Mouse (Mus musculus): ENCODE data around the gene Retreg3.
"Not testable (repeated sequence)": the region's sequence is repeated elsewhere in the genome, so short reads cannot be mapped to it uniquely, and the experiment has no call there.

The Retreg3 gene

GRCm38 (mm10) chr11:101149178-101150105 lies 29.7 kb upstream of the Retreg3 start:
- in situ Hi-C loops (cut with MboI, MseI), result no loop called here

DNA sequence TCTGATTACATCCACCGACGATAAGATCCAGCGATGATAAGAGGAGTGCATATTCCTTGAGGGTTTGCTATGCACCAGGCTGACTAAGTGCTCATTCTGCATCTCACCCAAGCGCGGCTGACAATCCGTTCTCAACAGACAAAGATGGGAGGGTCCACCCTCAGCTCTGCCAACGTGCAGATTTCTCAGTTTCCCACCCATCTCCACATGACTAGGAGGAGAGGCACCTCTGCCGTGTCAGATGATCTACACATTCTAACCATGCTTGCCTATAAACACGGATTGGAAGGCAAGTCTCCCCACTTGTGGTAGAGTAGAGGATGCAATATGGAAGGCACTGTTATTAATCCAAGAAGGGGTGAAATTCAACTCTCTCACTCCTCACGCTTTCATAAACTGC lies 29.1 kb upstream of the Retreg3 start:
- in situ Hi-C loops (cut with MboI, MseI), result no loop called here

- in situ Hi-C loops (cut with MboI, MseI), result no loop called here
These were observed 26.7 kb upstream of the Retreg3 start for GRCm38 (mm10) chr11:101146377-101146776.

GRCm38 (mm10) chr11:101143338-101144225 lies 23.9 kb upstream of the Retreg3 start:
- in situ Hi-C loops (cut with MboI, MseI), result no loop called here

- in situ Hi-C loops (cut with MboI, MseI), result no loop called here
These were observed 22.7 kb upstream of the Retreg3 start for GRCm38 (mm10) chr11:101142215-101142967.

DNA sequence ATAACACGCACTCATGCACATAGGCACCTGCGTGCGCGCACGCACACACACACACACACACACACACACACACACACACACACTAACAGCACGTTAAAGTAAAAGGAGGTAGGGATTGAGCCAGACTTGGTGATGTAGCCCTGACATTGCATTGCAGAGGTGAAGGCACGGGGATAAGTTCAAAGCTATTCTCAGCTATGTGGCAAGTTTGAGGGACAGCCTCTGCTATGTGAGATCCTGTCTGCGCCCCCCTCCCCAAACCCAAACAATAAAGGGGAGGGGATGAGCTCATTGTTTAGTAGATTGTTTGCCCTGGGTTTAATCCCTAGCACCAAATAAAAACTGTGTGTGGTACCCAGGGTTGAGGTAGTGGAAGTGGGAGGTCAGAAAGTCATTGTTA lies 21.4 kb upstream of the Retreg3 start:
- in situ Hi-C loops (cut with MboI, MseI), result no loop called here

- in situ Hi-C loops (cut with MboI, MseI), result no loop called here
These were observed 20.6 kb upstream of the Retreg3 start for GRCm38 (mm10) chr11:101140164-101140819.

DNA sequence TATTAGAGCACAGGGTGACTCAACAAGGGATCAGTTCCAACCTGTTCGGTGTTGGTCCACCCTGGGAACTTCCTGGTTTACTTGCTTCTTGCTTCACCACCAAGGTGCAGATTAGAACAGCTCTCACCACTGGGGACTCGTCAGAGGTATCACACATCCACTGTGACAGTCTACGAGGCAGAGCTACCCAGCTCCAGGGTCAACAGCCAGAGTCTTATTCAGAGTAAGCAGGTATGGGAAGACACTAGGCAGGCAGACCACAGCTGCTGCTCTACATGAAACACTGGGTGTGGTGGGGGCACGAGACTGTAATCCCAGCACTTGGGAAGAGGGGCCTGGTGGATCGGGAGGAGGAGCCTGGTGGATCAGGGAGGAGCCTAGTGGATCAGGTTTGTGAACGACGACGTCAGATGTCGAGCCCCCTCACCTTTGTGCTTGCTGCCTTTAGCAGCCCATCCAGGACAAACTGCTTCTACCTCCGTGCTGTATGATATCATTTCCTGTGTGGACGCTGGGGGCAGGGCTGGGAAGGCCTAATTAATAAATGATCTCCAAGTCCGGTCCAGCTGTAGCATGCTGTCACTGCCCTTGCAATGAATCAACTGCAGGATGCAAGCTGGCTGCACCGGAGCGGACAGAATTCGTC lies 19.0 kb upstream of the Retreg3 start:
- in situ Hi-C loops (cut with MboI, MseI), result loop anchor here (10.0 kb wide), 1 partner anchor 494 kb away; no protein-coding TSS in a partner anchor

GRCm38 (mm10) chr11:101137000-101137399 lies 17.3 kb upstream of the Retreg3 start:
- in situ Hi-C loops (cut with MboI, MseI), result loop anchor here (10.0 kb wide), 1 partner anchor 492 kb away; no protein-coding TSS in a partner anchor

DNA sequence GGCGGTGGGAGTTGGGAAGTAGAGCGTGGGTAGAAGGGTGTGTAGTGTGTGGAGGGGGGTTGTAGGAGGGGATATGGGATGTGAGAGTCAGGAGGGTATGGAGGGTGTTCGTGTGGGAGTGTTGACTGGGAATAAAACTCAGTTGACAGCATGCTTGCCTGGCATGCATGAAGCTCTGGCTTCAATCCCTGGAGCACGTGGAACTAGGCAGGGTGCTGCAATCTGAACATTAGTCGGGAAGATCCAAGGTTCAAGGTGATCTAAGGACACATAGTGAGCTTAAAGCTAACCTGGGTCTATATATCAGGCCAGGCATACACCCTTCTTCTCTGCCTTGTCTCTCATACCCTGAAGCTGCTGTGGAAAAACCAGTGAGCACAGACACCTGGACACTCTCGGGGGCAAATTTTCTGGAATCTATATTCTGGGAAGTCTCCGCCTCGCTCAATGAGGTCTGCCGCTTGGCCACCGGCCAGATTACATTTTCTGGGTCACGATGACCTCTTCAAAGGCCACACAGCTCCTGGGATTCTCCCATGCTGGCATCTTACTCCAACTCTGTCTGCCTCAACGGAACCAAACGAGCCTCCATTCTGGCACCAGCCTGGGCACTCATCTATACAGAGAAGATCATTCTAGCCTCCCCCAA lies 14.6 kb upstream of the Retreg3 start:
- in situ Hi-C loops (cut with MboI, MseI), result loop anchor here (10.0 kb wide), 1 partner anchor 490 kb away; no protein-coding TSS in a partner anchor

GRCm38 (mm10) chr11:101133037-101133436 lies 13.3 kb upstream of the Retreg3 start:
- in situ Hi-C loops (cut with MboI, MseI), result loop anchor here (10.0 kb wide), 1 partner anchor 488 kb away; no protein-coding TSS in a partner anchor

- in situ Hi-C loops (cut with MboI, MseI), result loop anchor here (10.0 kb wide), 1 partner anchor 487 kb away; no protein-coding TSS in a partner anchor
These were observed 12.0 kb upstream of the Retreg3 start for GRCm38 (mm10) chr11:101131701-101132100.

- in situ Hi-C loops (cut with MboI, MseI), result loop anchor here (10.0 kb wide), 1 partner anchor 486 kb away; no protein-coding TSS in a partner anchor
These were observed 11.5 kb upstream of the Retreg3 start for GRCm38 (mm10) chr11:101131187-101131586.

- in situ Hi-C loops (cut with MboI, MseI), result loop anchor here (10.0 kb wide), 1 partner anchor 485 kb away; no protein-coding TSS in a partner anchor
These were observed 10.5 kb upstream of the Retreg3 start for GRCm38 (mm10) chr11:101130056-101130756.

DNA sequence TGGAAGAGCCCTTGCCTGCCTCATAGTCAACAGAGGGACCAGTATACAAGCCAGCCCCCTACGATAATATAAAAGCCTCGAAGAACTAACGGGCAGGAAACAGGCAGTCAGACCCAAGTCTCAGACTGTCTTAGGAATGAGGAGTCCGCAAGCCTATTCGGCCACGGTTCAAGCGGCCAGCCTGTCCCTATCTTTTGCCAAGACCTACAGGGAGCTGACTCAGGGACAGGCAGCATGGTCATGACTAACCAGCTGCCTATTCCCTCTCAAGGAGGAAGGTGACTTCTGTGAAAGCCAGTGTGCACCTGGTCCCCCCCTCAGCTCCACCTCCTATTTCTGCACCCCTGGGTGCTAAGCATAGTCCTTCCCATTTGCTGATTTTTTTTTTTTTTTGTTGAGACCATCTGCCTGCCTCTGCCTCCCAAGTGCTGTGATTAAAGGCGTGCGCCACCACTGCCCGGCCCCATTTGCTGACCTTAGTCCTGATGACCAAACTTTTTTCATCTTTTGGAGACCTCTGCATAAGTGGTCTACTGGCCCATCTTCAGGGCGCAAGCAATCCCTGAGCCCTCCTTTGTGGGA lies 9.4 kb upstream of the Retreg3 start:
- in situ Hi-C loops (cut with MboI, MseI), result no loop called here

GRCm38 (mm10) chr11:101127075-101127474 lies 7.4 kb upstream of the Retreg3 start:
- in situ Hi-C loops (cut with MboI, MseI), result no loop called here

- in situ Hi-C loops (cut with MboI, MseI), result not testable (repeated sequence)
These were observed 5.3 kb upstream of the Retreg3 start for GRCm38 (mm10) chr11:101125008-101125407.

GRCm38 (mm10) chr11:101124494-101124893 lies 4.8 kb upstream of the Retreg3 start:
- in situ Hi-C loops (cut with MboI, MseI), result loop anchor here (5.0 kb wide), 1 partner anchor 38 kb away; no protein-coding TSS in a partner anchor
